Mouse (Mus musculus) forebrain, embryonic 12.5 days (tissue): ENCODE measurements around the gene Fam229b. TPM values are rescaled to one million over a fixed set of nuclear protein-coding genes. Genes with fewer than 3 reads are reported as not detected.

Source experiments
- ATAC-seq: fragments of 200-750 bp; cut with Nextera tagmentation; 2 replicates; pipeline ENCODE4 v1.8.0; 2017; ENCODE audit warnings: moderate TSS enrichment; ENCODE audit not compliant: low FRiP score
- H3K27ac ChIP-seq: fragments of 300-500 bp; sonication (generic); 2 replicates; pipeline ENCODE4 v1.5.1; 2016; ENCODE audit warnings: mild to moderate bottlenecking
- H3K27me3 ChIP-seq: fragments of 300-500 bp; sonication (generic); 2 replicates; pipeline ENCODE4 v1.6.1; 2016; ENCODE audit warnings: mild to moderate bottlenecking
- H3K36me3 ChIP-seq: fragments of 300-500 bp; sonication (generic); replicated peaks from 2 replicates; pipeline ENCODE4 v1.6.1; 2016; ENCODE audit warnings: mild to moderate bottlenecking
- H3K4me1 ChIP-seq: fragments of 300-500 bp; sonication (generic); 2 replicates; pipeline ENCODE4 v1.6.1; 2016
- H3K4me2 ChIP-seq: fragments of 300-500 bp; sonication (generic); 2 replicates; pipeline ENCODE4 v1.6.1; 2016; ENCODE audit warnings: mild to moderate bottlenecking, moderate library complexity
- H3K4me3 ChIP-seq: fragments of 300-500 bp; sonication (generic); replicated peaks from 2 replicates; pipeline ENCODE4 v1.5.1; 2016; ENCODE audit warnings: mild to moderate bottlenecking
- H3K9ac ChIP-seq: fragments of 300-500 bp; sonication (generic); 2 replicates; pipeline ENCODE4 v1.6.1; 2016; ENCODE audit warnings: mild to moderate bottlenecking
- H3K9me3 ChIP-seq: fragments of 300-500 bp; sonication (generic); 2 replicates; pipeline ENCODE4 v1.6.1; 2016
- WGBS: fragments of 180-500 bp; shearing (Covaris S2); methylation state at CpG from one replicate; pipeline ENCODE4 v1.1.7; 2016; 5-methylcytosine and 5-hydroxymethylcytosine counted together
- polyA plus RNA-seq: library from polyadenylated mRNA; unstranded; fragments of >200 nt; fragmentation: Nextera tagmentation; extraction: Ambion mirVana; gene quantifications from 2 replicates; pipeline ENCODE4 v1.2.1, GENCODE M21; 2016

Fam229b gene
- polyA plus RNA-seq, 1 experiment from 2014 or later = 20.4 TPM

DNA sequence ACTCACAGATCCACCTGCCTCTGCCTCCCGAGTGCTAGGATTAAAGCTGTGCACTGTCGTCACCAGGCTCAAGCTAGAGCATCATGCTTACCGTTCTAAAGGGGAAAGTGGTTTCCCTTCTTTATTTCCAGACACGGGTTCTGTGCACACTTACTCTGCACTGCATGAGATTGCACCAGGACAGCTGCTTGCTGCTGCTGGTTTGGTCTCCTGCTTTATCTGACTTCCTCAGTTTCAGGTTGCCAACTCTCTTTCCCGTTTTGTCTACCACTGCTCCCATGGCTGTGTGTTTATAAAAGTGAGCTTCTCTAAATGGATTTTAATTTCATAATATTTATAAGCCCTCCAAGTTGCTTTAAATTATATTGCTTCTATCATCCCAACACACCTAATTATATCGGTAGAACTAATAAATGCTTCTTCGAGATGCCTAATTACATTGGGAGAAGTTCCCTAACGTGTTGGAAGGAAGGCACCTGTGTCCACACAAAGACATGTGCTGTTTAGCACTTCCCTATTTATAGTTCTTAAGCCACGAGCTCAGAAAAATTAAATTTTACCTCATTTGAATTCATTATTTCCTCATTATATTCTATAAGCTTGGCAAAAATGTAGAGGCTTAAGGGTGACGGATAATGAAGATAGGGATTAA lies 24.8 kb downstream of the Fam229b start:
- 72% methylated on average over 10 of the region's 10 CpGs for WGBS
- ATAC-seq = no peak
- H3K27me3 ChIP-seq = no peaks in the 10 kb centered on the region
- no peak overlapping the region for H3K27ac ChIP-seq
- H3K36me3 ChIP-seq = no peaks in the 10 kb centered on the region
- no peaks in the 10 kb centered on the region for H3K9me3 ChIP-seq
- 0 out of 2 replicates have a peak, but pooled peaks cover 2% of the 10 kb centered on the region for H3K4me1 ChIP-seq
- H3K9ac ChIP-seq = no peak overlapping the region
- no peak overlapping the region for H3K4me3 ChIP-seq
- H3K4me2 ChIP-seq = no peak overlapping the region

DNA sequence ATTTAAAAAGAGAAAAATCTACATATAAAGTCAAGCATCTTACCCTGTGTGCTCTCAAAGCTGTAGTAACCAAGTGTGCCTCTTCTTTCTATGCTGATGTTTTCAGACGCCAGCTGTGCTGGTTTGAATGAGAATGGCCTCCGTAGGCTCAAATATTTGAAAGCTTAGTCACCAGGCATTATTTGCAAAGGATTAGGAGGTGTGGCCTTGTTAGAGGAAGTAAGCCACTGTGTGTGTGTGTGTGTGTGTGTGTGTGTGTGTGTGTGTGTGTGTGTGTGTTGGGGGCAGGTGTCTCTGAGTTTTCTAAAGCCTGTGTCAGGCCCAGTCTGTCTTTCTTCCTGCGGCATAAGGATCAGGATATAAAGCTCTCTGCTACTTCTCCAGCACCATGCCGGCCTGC lies 26.8 kb downstream of the Fam229b start:
- H3K4me3 ChIP-seq = no peak overlapping the region
- 15% methylated on average over 4 of the region's 4 CpGs for WGBS
- 0 out of 2 replicates have a peak, but pooled peaks cover 2% of the 10 kb centered on the region for H3K4me1 ChIP-seq
- no peaks in the 10 kb centered on the region for H3K36me3 ChIP-seq
- ATAC-seq = no peak
- no peak overlapping the region for H3K9ac ChIP-seq
- no peaks in the 10 kb centered on the region for H3K9me3 ChIP-seq
- no peak overlapping the region for H3K4me2 ChIP-seq
- no peaks in the 10 kb centered on the region for H3K27me3 ChIP-seq
- H3K27ac ChIP-seq = no peak overlapping the region

DNA sequence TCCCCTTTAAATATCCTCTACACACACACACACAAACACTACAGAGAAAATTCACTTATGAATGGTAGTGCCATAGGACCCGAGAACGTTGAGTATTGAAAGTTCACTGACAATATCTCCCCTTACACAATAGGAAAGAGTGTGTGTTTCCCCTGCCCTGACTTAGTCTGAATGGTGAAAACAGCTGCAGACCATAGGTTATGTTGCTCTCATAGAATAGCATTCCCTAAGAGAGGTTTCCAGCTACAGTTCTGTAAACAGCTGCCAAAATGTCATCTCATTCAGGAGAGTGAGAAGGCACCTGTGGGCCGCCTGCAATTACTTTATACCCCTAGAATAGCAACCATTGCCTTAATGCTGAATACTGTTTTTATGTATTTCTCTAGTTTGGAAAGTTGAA lies 27.3 kb downstream of the Fam229b start:
- Histone ChIP-seq H3K27ac (no peak overlapping the region), H3K9ac (no peak overlapping the region), H3K27me3 (no peaks in the 10 kb centered on the region), H3K9me3 (no peaks in the 10 kb centered on the region), H3K4me3 (no peak overlapping the region), H3K4me2 (no peak overlapping the region), H3K4me1 (0 out of 2 replicates have a peak, but pooled peaks cover 2% of the 10 kb centered on the region), H3K36me3 (no peaks in the 10 kb centered on the region)
- 48% methylated on average over 3 of the region's 3 CpGs for WGBS
- no peak for ATAC-seq

DNA sequence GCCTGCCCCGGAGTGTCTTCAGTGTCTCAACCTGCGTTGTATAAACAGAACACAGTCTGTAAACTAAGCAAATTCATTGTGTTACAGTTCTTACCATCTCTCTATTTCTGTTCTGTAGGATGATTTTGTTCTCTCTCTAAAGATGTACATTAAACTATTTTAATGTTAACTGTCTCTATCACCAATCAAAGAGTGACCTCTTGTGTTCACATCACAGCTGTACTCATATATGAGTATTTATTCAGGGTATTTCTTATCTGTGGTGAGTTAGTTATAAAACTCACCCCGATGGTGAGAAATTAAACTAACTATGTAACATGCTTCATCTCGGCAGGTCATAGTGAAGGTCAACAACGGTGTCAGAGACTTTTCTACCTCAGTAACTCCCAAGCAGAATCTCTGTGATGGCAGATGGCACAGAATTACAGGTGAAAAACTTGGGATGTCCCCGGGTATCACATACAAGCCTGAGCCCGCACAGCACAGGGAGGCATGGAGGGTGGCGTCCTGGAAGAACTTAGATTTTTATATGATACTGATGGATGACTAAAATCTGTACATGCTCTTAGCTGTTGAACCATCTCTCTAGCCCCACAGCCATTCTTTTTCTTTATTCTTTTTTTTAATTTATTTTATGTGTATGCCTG lies 28.8 kb downstream of the Fam229b start:
- Histone ChIP-seq H3K27ac (no peak overlapping the region), H3K9me3 (no peaks in the 10 kb centered on the region), H3K4me3 (no peak overlapping the region), H3K36me3 (no peaks in the 10 kb centered on the region), H3K4me2 (no peak overlapping the region), H3K9ac (no peak overlapping the region), H3K27me3 (no peaks in the 10 kb centered on the region), H3K4me1 (0 out of 2 replicates have a peak, but pooled peaks cover 2% of the 10 kb centered on the region)
- WGBS = 95% methylated on average over 8 of the region's 8 CpGs
- no peak for ATAC-seq

DNA sequence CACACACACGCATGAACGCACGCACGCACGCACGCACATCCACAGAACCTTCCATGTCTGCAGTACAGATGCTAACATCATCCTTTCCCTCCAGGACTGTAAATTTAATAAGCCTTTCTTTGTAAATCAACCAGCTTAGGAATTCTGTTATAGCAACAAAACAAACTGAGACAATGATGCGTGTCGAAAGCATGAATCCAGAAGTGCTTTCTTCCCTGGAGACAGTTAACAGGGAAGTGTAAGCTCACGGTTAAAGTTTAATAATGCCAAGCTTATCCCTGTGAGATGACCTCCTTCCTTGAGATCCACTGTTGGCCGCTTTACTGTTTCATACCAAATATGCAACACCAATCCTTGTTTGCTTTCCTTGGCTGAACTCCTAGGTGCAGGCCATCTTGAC lies 35.0 kb downstream of the Fam229b start:
- 95% methylated on average over 10 of the region's 10 CpGs for WGBS
- H3K9me3 ChIP-seq = no peaks in the 10 kb centered on the region
- H3K4me2 ChIP-seq = no peak overlapping the region
- H3K4me1 ChIP-seq = no peaks in the 10 kb centered on the region
- H3K27ac ChIP-seq = no peak overlapping the region
- H3K36me3 ChIP-seq = no peaks in the 10 kb centered on the region
- no peak overlapping the region for H3K4me3 ChIP-seq
- no peak overlapping the region for H3K9ac ChIP-seq
- no peaks in the 10 kb centered on the region for H3K27me3 ChIP-seq
- no peak for ATAC-seq

DNA sequence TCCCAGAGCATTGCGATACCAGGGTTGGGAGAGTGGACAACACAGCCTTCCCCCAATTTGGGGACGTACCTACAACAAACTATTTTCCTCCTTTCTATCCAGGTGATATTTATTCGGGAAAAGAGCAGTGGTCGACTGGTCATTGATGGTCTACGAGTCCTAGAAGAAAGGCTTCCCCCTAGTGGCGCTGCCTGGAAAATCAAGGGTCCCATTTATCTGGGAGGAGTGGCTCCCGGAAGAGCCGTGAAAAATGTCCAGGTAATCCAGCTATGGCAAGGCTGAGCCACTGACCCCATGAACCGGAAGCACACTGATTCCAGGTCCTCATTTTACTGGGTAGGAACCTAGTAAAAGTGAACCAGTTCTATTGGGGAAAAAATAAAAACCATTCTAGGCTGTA lies 36.7 kb downstream of the Fam229b start:
- no peak for ATAC-seq
- no peak overlapping the region for H3K4me3 ChIP-seq
- H3K27ac ChIP-seq = no peak overlapping the region
- H3K9me3 ChIP-seq = no peaks in the 10 kb centered on the region
- no peaks in the 10 kb centered on the region for H3K27me3 ChIP-seq
- H3K36me3 ChIP-seq = no peaks in the 10 kb centered on the region
- WGBS = 85% methylated on average over 9 of the region's 9 CpGs
- no peak overlapping the region for H3K9ac ChIP-seq
- H3K4me2 ChIP-seq = no peak overlapping the region
- no peaks in the 10 kb centered on the region for H3K4me1 ChIP-seq

DNA sequence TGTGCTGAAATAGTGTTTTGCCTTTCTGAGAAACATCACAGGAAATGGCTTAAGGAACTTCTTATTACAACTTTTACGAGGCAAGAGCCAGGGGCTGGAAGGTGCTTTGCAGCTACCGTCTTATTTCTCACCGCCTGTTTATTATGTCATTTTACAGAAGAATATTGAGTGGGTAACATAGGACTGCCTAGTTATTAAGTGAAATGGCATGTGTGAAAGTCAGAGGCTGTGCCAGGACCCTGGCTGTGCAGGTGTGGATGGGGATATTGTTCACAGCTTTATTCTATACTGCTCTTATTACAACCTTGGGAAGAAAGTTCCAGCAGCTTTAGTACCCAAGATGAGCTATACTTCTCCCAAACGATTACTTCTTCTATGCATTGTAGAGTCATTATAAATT lies 61.7 kb downstream of the Fam229b start:
- Histone ChIP-seq H3K4me2 (no peak overlapping the region), H3K4me3 (no peak overlapping the region), H3K4me1 (no peaks in the 10 kb centered on the region), H3K9ac (no peak overlapping the region), H3K36me3 (no peaks in the 10 kb centered on the region), H3K9me3 (no peaks in the 10 kb centered on the region), H3K27ac (no peak overlapping the region), H3K27me3 (no peaks in the 10 kb centered on the region)
- ATAC-seq = no peak
- 87% methylated on average over 4 of the region's 4 CpGs for WGBS

Other genes with a start within 250 kb of the Fam229b start
- 16.4 and 20.4 TPM in 2 replicates for gene Lama4, start 168.4 kb downstream of the Fam229b start, polyA plus RNA-seq
- gene Tube1, start 62 bp upstream of the Fam229b start, polyA plus RNA-seq = 19.2 and 19.7 TPM in 2 replicates
- 0.19 and 0.32 TPM in 2 replicates for gene Ccn6, start 29.9 kb upstream of the Fam229b start, polyA plus RNA-seq
- gene Fyn, start 234.9 kb upstream of the Fam229b start, polyA plus RNA-seq = 62.0 and 63.4 TPM in 2 replicates